ENCODE assay signal across 12 mouse cellular contexts in the genomic region with DNA sequence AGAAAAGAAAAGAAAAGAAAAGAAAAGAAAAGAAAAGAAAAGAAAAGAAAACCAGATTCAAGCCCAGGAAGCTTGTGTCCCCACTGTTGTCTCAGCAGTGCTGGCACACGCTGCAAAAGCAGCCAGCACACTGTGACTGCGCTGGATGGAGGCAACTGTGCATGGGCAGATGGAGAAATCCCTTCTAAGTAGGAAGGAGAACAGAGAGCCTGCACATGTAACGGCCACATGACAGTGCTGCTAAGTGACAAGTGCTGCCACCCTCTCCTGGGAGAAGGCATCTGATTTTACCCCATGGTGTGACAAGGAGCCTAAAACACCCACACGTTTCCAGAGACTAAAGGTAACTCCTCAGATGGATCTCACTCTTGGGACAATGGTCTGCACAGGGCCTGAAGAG.
DNase-seq lines count a peak whose midpoint lies in the region; ATAC-seq and TF ChIP-seq lines count a peak whose summit lies in the region.
"Had no signal": no experiment of that assay in that cellular context is flagged by ENCODE, and none has a peak within 500 bp of the region (broad histone marks: within the 10 kb centered on the region; RNA-seq: fewer than 3 reads in every experiment).

No protein-coding gene starts in this region.

- no peak overlapping the region for H3K4me3 ChIP-seq in forebrain, embryonic 13.5 days
- H3K4me3 ChIP-seq in forebrain, embryonic 11.5 days (ENCODE audit: low read depth, low read length) = no peak overlapping the region
- H3K4me3 ChIP-seq in heart, embryonic 15.5 days = no peak overlapping the region
- H3K4me3 ChIP-seq in left cerebral cortex, adult 2 months = no peak overlapping the region
- H3K4me3 ChIP-seq: kidney, embryonic 15.5 days; stomach, embryonic 15.5 days had no signal

- intact Hi-C loops in heart, postnatal 36 days (cut with DNase I) = no loop called here
- intact Hi-C loops in left cerebral cortex, adult 2 months (cut with DNase I) = loop anchor here (5.0 kb wide), 1 partner anchor 99 kb away; no protein-coding TSS in a partner anchor

- H3K36me3 ChIP-seq in forebrain, embryonic 13.5 days (ENCODE audit: poor library complexity, severe bottlenecking) = peaks cover 61% of the 10 kb centered on the region
- H3K36me3 ChIP-seq in forebrain, embryonic 11.5 days (ENCODE audit: control insufficient read depth, insufficient read depth, low read length) = no peaks in the 10 kb centered on the region; the same call in 1 of the 2 replicates
- peaks cover 33% of the 10 kb centered on the region for H3K36me3 ChIP-seq in heart, embryonic 15.5 days

- DNase-seq in forebrain, embryonic 11.5 days (ENCODE audit: low spot score) = no peak
- DNase-seq in heart, postnatal 36 days = no peak
- peak; percentile 31 for DNase-seq in cerebellum, adult 9-11 months
- DNase-seq in left cerebral cortex, adult 2 months (ENCODE audit: extremely low spot score in 1 of 2, low spot score in 2 of 2) = peak; percentile 36 to 56
- no peak for DNase-seq in urinary bladder, postnatal 4 days (ENCODE audit: low spot score in 2 of 2)
- DNase-seq in gastrocnemius, postnatal 4 days (ENCODE audit: low spot score in 2 of 2) = no peak
- DNase-seq: adrenal gland, adult 8-10 months; B cell, adult 2 months had no signal

- peak; percentile 45; the same call in 1 of the 2 replicates for ATAC-seq in forebrain, embryonic 13.5 days
- no peak for ATAC-seq in forebrain, embryonic 11.5 days (replicated peaks; ENCODE audit: low FRiP score)
- ATAC-seq in heart, embryonic 15.5 days (replicated peaks; ENCODE audit: insufficient number of reproducible peaks, insufficient read depth, low FRiP score, low read depth) = no peak

- peaks cover 5% of the 10 kb centered on the region; the same call in 1 of the 2 replicates for H3K4me1 ChIP-seq in forebrain, embryonic 13.5 days
- H3K4me1 ChIP-seq in forebrain, embryonic 11.5 days (replicated peaks; ENCODE audit: control insufficient read depth, insufficient read depth, low read length) = no peaks in the 10 kb centered on the region
- H3K4me1 ChIP-seq in heart, embryonic 15.5 days (replicated peaks) = peaks cover 40% of the 10 kb centered on the region
- H3K4me1 ChIP-seq: stomach, embryonic 15.5 days had no signal

- 58% methylated on average over 4 of the region's 4 CpGs for WGBS in forebrain, embryonic 13.5 days
- WGBS in forebrain, embryonic 11.5 days = 79% methylated on average over 4 of the region's 4 CpGs
- 71% methylated on average over 4 of the region's 4 CpGs for WGBS in heart, embryonic 15.5 days

- H3K27me3 ChIP-seq in forebrain, embryonic 13.5 days = no peaks in the 10 kb centered on the region
- H3K27me3 ChIP-seq in forebrain, embryonic 11.5 days (ENCODE audit: control insufficient read depth, insufficient read depth, low read length) = no peaks in the 10 kb centered on the region
- no peaks in the 10 kb centered on the region for H3K27me3 ChIP-seq in heart, embryonic 15.5 days
- H3K27me3 ChIP-seq: kidney, embryonic 15.5 days; stomach, embryonic 15.5 days had no signal

- no peak for TF ChIP-seq CTCF in left cerebral cortex, adult 2 months (IDR thresholded peaks at IDR 0.05)

- no peak overlapping the region for H3K4me2 ChIP-seq in forebrain, embryonic 13.5 days
- H3K4me2 ChIP-seq in forebrain, embryonic 11.5 days (ENCODE audit: low read depth, low read length, severe bottlenecking) = no peak overlapping the region
- H3K4me2 ChIP-seq in heart, embryonic 15.5 days = no peak overlapping the region
- H3K4me2 ChIP-seq: kidney, embryonic 15.5 days; stomach, embryonic 15.5 days had no signal

- peak overlapping the region; percentile 2; the same call in 1 of the 2 replicates for H3K27ac ChIP-seq in forebrain, embryonic 13.5 days
- H3K27ac ChIP-seq in forebrain, embryonic 11.5 days (ENCODE audit: low read depth, low read length) = no peak overlapping the region
- H3K27ac ChIP-seq in heart, embryonic 15.5 days = peak overlapping the region; percentile 89
- H3K27ac ChIP-seq in left cerebral cortex, adult 2 months = peak overlapping the region; percentile 77
- H3K27ac ChIP-seq: stomach, embryonic 15.5 days had no signal

- H3K9ac ChIP-seq in forebrain, embryonic 13.5 days = no peak overlapping the region
- H3K9ac ChIP-seq in forebrain, embryonic 11.5 days (ENCODE audit: low read length) = no peak overlapping the region
- no peak overlapping the region for H3K9ac ChIP-seq in heart, embryonic 15.5 days
- H3K9ac ChIP-seq: kidney, embryonic 15.5 days; stomach, embryonic 15.5 days had no signal

- no peaks in the 10 kb centered on the region for H3K9me3 ChIP-seq in forebrain, embryonic 13.5 days (replicated peaks)
- H3K9me3 ChIP-seq in forebrain, embryonic 11.5 days (ENCODE audit: control insufficient read depth, low read length) = no peaks in the 10 kb centered on the region
- H3K9me3 ChIP-seq in heart, embryonic 15.5 days (replicated peaks) = no peaks in the 10 kb centered on the region
- H3K9me3 ChIP-seq: kidney, embryonic 15.5 days; stomach, embryonic 15.5 days had no signal

Comparison
In these comparisons a context has a peak if more than half of its experiments do, and no peak if none do; other contexts are left out.
1. DNase-seq: peak in cerebellum, adult 9-11 months (single experiment) and left cerebral cortex, adult 2 months (2 of 2); none in forebrain, embryonic 11.5 days (single experiment), heart, postnatal 36 days (0 of 2), urinary bladder, postnatal 4 days (0 of 2) and gastrocnemius, postnatal 4 days (0 of 2).